Mouse (Mus musculus) embryonic fibroblast, embryonic 13.5 days (primary cell): ENCODE data around the gene Jagn1.
A peak's percentile ranks its signal among the peaks of the same experiment; 100 is the strongest.

Experiments
- CTCF ChIP-seq: IDR thresholded peaks from 2 replicates; pipeline ENCODE4 v1.5.1; 2011; ENCODE audit warnings: mild to moderate bottlenecking, control low read depth, low read length, moderate library complexity, borderline replicate concordance; ENCODE audit not compliant: insufficient read depth
- POLR2A ChIP-seq: IDR thresholded peaks from 2 replicates; pipeline ENCODE4 v1.6.1; 2011; ENCODE audit warnings: low read depth, mild to moderate bottlenecking, control low read depth, low read length, moderate library complexity

DNA sequence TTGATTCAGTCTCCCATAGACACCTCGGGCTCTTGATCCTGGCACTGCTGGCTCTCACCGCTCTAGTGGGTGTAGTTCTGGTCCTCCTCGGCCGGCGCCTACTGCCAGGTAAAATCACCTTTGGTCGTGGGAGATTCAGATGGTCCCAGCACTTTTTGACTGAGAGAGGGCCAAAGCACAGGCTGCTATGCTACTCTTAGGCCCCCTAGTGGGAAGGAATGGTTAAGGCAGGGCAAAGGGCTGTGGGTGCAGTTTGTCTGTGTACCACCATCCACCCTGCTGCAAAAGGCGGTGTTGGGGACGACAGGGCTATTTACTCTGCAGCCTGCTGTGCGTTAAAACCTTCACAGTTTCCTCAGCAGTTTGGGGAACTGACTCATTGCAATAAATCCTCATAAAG, 26.7 kb downstream of the Jagn1 start:
- TF ChIP-seq CTCF (peak; percentile 68; the same call in 1 of the 2 replicates), POLR2A (no peak)
